ENCODE assay signal across 23 mouse cellular contexts in the genomic region with DNA sequence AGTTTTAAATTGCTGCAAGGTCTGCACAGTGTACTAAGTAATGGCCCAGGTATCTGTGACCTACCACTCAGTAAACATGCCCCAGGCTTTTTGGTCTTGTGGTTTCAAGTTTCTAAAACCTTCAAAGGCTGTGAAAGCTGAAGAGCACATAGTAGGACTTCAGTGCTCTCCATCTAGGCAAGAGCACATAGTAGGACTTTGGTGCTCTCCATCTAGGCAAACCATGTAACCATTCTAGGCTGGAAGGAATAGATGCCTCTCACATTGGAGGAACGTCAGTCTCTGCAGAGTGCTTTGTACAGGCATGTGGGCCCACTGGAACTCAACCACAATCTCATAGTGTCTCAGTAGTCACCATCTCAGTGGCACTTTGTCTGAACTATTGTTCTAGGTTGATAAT. TPM values are rescaled to one million over a fixed set of nuclear protein-coding genes. Genes with fewer than 3 reads are reported as not detected.
A peak's percentile ranks its signal among the peaks of the same experiment; 100 is the strongest.
DNase-seq lines count a peak whose midpoint lies in the region; ATAC-seq and TF ChIP-seq lines count a peak whose summit lies in the region.
"Had no signal": no experiment of that assay in that cellular context is flagged by ENCODE, and none has a peak within 500 bp of the region (broad histone marks: within the 10 kb centered on the region; RNA-seq: fewer than 3 reads in every experiment).

No protein-coding gene starts in this region.

- H3K4me3 ChIP-seq in CH12.LX (replicated peaks in 1 of 3; ENCODE audit: low read depth in 2 of 3, low read length in 2 of 3, poor library complexity in 1 of 3): no peak overlapping the region
- H3K4me3 ChIP-seq in intestine, embryonic 15.5 days (replicated peaks): no peak overlapping the region
- H3K4me3 ChIP-seq in kidney, embryonic 14.5 days (ENCODE audit: low read length): no peak overlapping the region
- H3K4me3 ChIP-seq in midbrain, embryonic 16.5 days (ENCODE audit: low read depth, low read length): no peak overlapping the region
- H3K4me3 ChIP-seq: embryonic facial prominence, embryonic 12.5 days; forebrain, embryonic 12.5 days; gastrocnemius, adult 2 months; heart, embryonic 12.5 days; hindbrain, embryonic 12.5 days had no signal

- DNase-seq in CD4-positive helper T cell, adult 2 months (ENCODE audit: low read depth, low spot score): peak; percentile 15
- DNase-seq in CH12.LX (ENCODE audit: extremely low read depth): no peak
- DNase-seq in naive thymus-derived CD4-positive, alpha-beta T cell, adult 2 months (ENCODE audit: low read depth): peak; percentile 41
- no peak for DNase-seq in embryo, embryonic 10.5 days (ENCODE audit: low spot score)
- DNase-seq in cerebellum, adult 9-11 months: no peak
- DNase-seq: adrenal gland, postnatal 25 days; B cell, adult 2 months; cerebellum, adult 2 months; cerebellum, postnatal 14 days; forebrain, postnatal 0 days; gastrocnemius, adult 2 months; gastrocnemius, postnatal 25 days; heart, postnatal 36 days had no signal

- H3K4me2 ChIP-seq in CH12.LX (ENCODE audit: insufficient read depth, low read depth, poor library complexity, severe bottlenecking): no peak overlapping the region
- H3K4me2 ChIP-seq in intestine, embryonic 15.5 days (replicated peaks): no peak overlapping the region
- H3K4me2 ChIP-seq in kidney, embryonic 14.5 days (replicated peaks; ENCODE audit: low read depth, low read length): no peak overlapping the region
- H3K4me2 ChIP-seq in midbrain, embryonic 16.5 days (ENCODE audit: low read length): no peak overlapping the region
- H3K4me2 ChIP-seq: embryonic facial prominence, embryonic 12.5 days; forebrain, embryonic 12.5 days; heart, embryonic 12.5 days; hindbrain, embryonic 12.5 days had no signal

- H3K79me2 ChIP-seq in CH12.LX (replicated peaks; ENCODE audit: control insufficient read depth, extremely low read depth, insufficient read depth, poor library complexity, severe bottlenecking): peaks cover under 1% of the 10 kb centered on the region

- H3K9me3 ChIP-seq in CH12.LX (replicated peaks; ENCODE audit: low read length): no peaks in the 10 kb centered on the region
- no peaks in the 10 kb centered on the region for H3K9me3 ChIP-seq in intestine, embryonic 15.5 days
- no peaks in the 10 kb centered on the region for H3K9me3 ChIP-seq in kidney, embryonic 14.5 days (ENCODE audit: control insufficient read depth, low read length)
- no peaks in the 10 kb centered on the region for H3K9me3 ChIP-seq in midbrain, embryonic 16.5 days (replicated peaks; ENCODE audit: control insufficient read depth, low read length, poor library complexity, severe bottlenecking)
- H3K9me3 ChIP-seq: embryonic facial prominence, embryonic 12.5 days; forebrain, embryonic 12.5 days; heart, embryonic 12.5 days; hindbrain, embryonic 12.5 days had no signal

- H3K36me3 ChIP-seq in CH12.LX (replicated peaks in 1 of 2; ENCODE audit: control insufficient read depth in 1 of 2, insufficient read depth in 1 of 2, low read length in 1 of 2): peaks cover 51 to 86% of the 10 kb centered on the region in 2 experiments
- peaks cover 21% of the 10 kb centered on the region for H3K36me3 ChIP-seq in intestine, embryonic 15.5 days
- H3K36me3 ChIP-seq in kidney, embryonic 14.5 days (ENCODE audit: control insufficient read depth, insufficient read depth, low read length): peaks cover 60% of the 10 kb centered on the region
- H3K36me3 ChIP-seq in midbrain, embryonic 16.5 days (ENCODE audit: control insufficient read depth, insufficient read depth, low read length): peaks cover 30% of the 10 kb centered on the region

- no peak for TF ChIP-seq RAD21 in CH12.LX (IDR thresholded peaks at IDR 0.05; ENCODE audit: low read depth, low read length)

- WGBS in intestine, embryonic 15.5 days: 82% methylated on average over 1 of the region's 1 CpGs
- 91% methylated on average over 1 of the region's 1 CpGs for WGBS in kidney, embryonic 14.5 days
- WGBS in midbrain, embryonic 16.5 days: 89% methylated on average over 1 of the region's 1 CpGs

- H3K4me1 ChIP-seq in CH12.LX (ENCODE audit: control insufficient read depth in 1 of 2, insufficient read depth in 2 of 2): peaks cover 16 to 27% of the 10 kb centered on the region in 2 experiments
- 0 out of 2 replicates have a peak, but pooled peaks cover 4% of the 10 kb centered on the region for H3K4me1 ChIP-seq in intestine, embryonic 15.5 days (replicated peaks)
- H3K4me1 ChIP-seq in kidney, embryonic 14.5 days (ENCODE audit: control insufficient read depth, insufficient read depth, low read length): no peaks in the 10 kb centered on the region
- no peaks in the 10 kb centered on the region for H3K4me1 ChIP-seq in midbrain, embryonic 16.5 days (ENCODE audit: control insufficient read depth, insufficient read depth, low read length)
- H3K4me1 ChIP-seq: embryonic facial prominence, embryonic 12.5 days; forebrain, embryonic 12.5 days; hindbrain, embryonic 12.5 days had no signal

- no peaks in the 10 kb centered on the region for H3K27me3 ChIP-seq in CH12.LX (replicated peaks)
- H3K27me3 ChIP-seq in intestine, embryonic 15.5 days (replicated peaks): no peaks in the 10 kb centered on the region
- H3K27me3 ChIP-seq in kidney, embryonic 14.5 days (ENCODE audit: control insufficient read depth, insufficient read depth, low read length): no peaks in the 10 kb centered on the region
- no peaks in the 10 kb centered on the region for H3K27me3 ChIP-seq in midbrain, embryonic 16.5 days (ENCODE audit: control insufficient read depth, insufficient read depth, low read depth, low read length)
- H3K27me3 ChIP-seq: embryonic facial prominence, embryonic 12.5 days; forebrain, embryonic 12.5 days; heart, embryonic 12.5 days; hindbrain, embryonic 12.5 days had no signal

- H3K9ac ChIP-seq in CH12.LX (ENCODE audit: insufficient read depth, low read depth): no peak overlapping the region
- no peak overlapping the region for H3K9ac ChIP-seq in intestine, embryonic 15.5 days
- H3K9ac ChIP-seq in kidney, embryonic 14.5 days (ENCODE audit: low read depth, low read length): no peak overlapping the region
- no peak overlapping the region for H3K9ac ChIP-seq in midbrain, embryonic 16.5 days (ENCODE audit: low read depth, low read length)
- H3K9ac ChIP-seq: embryonic facial prominence, embryonic 12.5 days; forebrain, embryonic 12.5 days; forebrain, postnatal 0 days; heart, embryonic 12.5 days; hindbrain, embryonic 12.5 days had no signal

- H3K27ac ChIP-seq in CH12.LX (ENCODE audit: insufficient read depth, low read depth): peak overlapping the region; percentile 15; the same call in 1 of the 2 replicates
- no peak overlapping the region for H3K27ac ChIP-seq in intestine, embryonic 15.5 days
- no peak overlapping the region for H3K27ac ChIP-seq in kidney, embryonic 14.5 days (ENCODE audit: low read depth, low read length)
- no peak overlapping the region for H3K27ac ChIP-seq in midbrain, embryonic 16.5 days (ENCODE audit: low read length)
- H3K27ac ChIP-seq: embryonic facial prominence, embryonic 12.5 days; forebrain, embryonic 12.5 days; hindbrain, embryonic 12.5 days; hindbrain, postnatal 0 days had no signal

- in situ Hi-C loops in CH12.LX (cut with MboI; ENCODE audit: low pct_ligation_motif_present, low pct_unique_long_range_greater_than_20kb, low sequenced_read_pairs): no loop called here

- dilution Hi-C loops in CH12.LX (cut with MboI; ENCODE audit: extremely low pct_ligation_motif_present, extremely low pct_unique_long_range_greater_than_20kb, low sequenced_read_pairs): no loop called here

- TF ChIP-seq CTCF in CH12.LX (conservative IDR thresholded peaks at IDR 0.05 in 1 of 2, IDR thresholded peaks at IDR 0.05 in 1 of 2; ENCODE audit: low read depth in 2 of 2, low read length in 2 of 2): no peak

- no peak for TF ChIP-seq POLR2A in CH12.LX (IDR thresholded peaks at IDR 0.05; ENCODE audit: low read depth, low read length)

- peak; percentile 6; the same call in 1 of the 2 replicates for ATAC-seq in intestine, embryonic 15.5 days
- ATAC-seq in kidney, embryonic 14.5 days (ENCODE audit: low FRiP score, low TSS enrichment): no peak
- no peak for ATAC-seq in midbrain, embryonic 16.5 days
- ATAC-seq: forebrain, postnatal 0 days; hindbrain, postnatal 0 days had no signal

- no peak for TF ChIP-seq EP300 in CH12.LX (IDR thresholded peaks at IDR 0.05; ENCODE audit: low read length)

TF ChIP-seq in CH12.LX, 34 proteins besides CTCF, POLR2A, EP300 and RAD21 (continues in another document):
- TF ChIP-seq MEF2A (IDR thresholded peaks at IDR 0.05; ENCODE audit: borderline replicate concordance, low read depth, low read length) (no peak), MAZ (IDR thresholded peaks at IDR 0.05; ENCODE audit: low read depth, low read length) (no peak), USF1 (IDR thresholded peaks at IDR 0.05; ENCODE audit: low read depth, low read length) (no peak), ZKSCAN1 (IDR thresholded peaks at IDR 0.05; ENCODE audit: borderline replicate concordance, low read depth, low read length) (peak; percentile 98), SMC3 (IDR thresholded peaks at IDR 0.05; ENCODE audit: low read depth, low read length) (no peak), ZC3H11A (IDR thresholded peaks at IDR 0.05; ENCODE audit: low read depth, low read length) (no peak), MAX (IDR thresholded peaks at IDR 0.05; ENCODE audit: low read length) (no peak), JUND (conservative IDR thresholded peaks at IDR 0.05; ENCODE audit: low read depth, low read length) (no peak; the same call in 1 of the 2 replicates), IRF4 (IDR thresholded peaks at IDR 0.05; ENCODE audit: low read depth, low read length) (no peak), USF2 (conservative IDR thresholded peaks at IDR 0.05; ENCODE audit: low read depth, low read length) (no peak), RCOR1 (conservative IDR thresholded peaks at IDR 0.05; ENCODE audit: low read depth, low read length) (no peak), KAT2A (IDR thresholded peaks at IDR 0.05; ENCODE audit: insufficient replicate concordance, low read length) (no peak), HCFC1 (IDR thresholded peaks at IDR 0.05; ENCODE audit: low read depth, low read length) (no peak)

RNA-seq across cellular contexts. Expression of a gene that starts 8.4 kb away (rescaled TPM):
- 1.4 and 2.3 TPM in 2 replicates for total RNA-seq in CH12.LX (2012; rRNA removed)
- total RNA-seq in CH12.LX (2014; rRNA removed): 1.4 and 2.4 TPM in 2 replicates
- polyA plus RNA-seq in CH12.LX (2012; ENCODE audit: insufficient read length, low read depth): 0.93 and 1.1 TPM in 2 replicates
- 15.7 and 15.9 TPM in 2 replicates for polyA plus RNA-seq in intestine, embryonic 15.5 days (2015; fragmentation: Nextera tagmentation; extraction: Ambion mirVana)
- polyA plus RNA-seq in kidney, embryonic 14.5 days (2014; fragmentation: Nextera tagmentation; extraction: Ambion mirVana): 1.3 and 1.9 TPM in 2 replicates
- 0.98 and 1.1 TPM in 2 replicates for polyA plus RNA-seq in midbrain, embryonic 16.5 days (2015; fragmentation: Nextera tagmentation; extraction: Ambion mirVana)
- total RNA-seq: common myeloid progenitor, adult 5-6 weeks; granulocyte monocyte progenitor cell, adult 5-6 weeks had no signal

RNA-seq across cellular contexts. Expression of a gene that starts 21.7 kb away (rescaled TPM):
- 48.3 and 64.5 TPM in 2 replicates for total RNA-seq in CH12.LX (2012; rRNA removed)
- 71.1 and 76.5 TPM in 2 replicates for total RNA-seq in CH12.LX (2014; rRNA removed)
- 369 and 388 TPM in 2 replicates for polyA plus RNA-seq in CH12.LX (2012; ENCODE audit: insufficient read length, low read depth)
- polyA plus RNA-seq in intestine, embryonic 15.5 days (2015; fragmentation: Nextera tagmentation; extraction: Ambion mirVana): 589 and 626 TPM in 2 replicates
- 573 and 762 TPM in 2 replicates for polyA plus RNA-seq in kidney, embryonic 14.5 days (2014; fragmentation: Nextera tagmentation; extraction: Ambion mirVana)
- polyA plus RNA-seq in midbrain, embryonic 16.5 days (2015; fragmentation: Nextera tagmentation; extraction: Ambion mirVana): 568 and 608 TPM in 2 replicates

Comparison
In these comparisons a context has a peak if more than half of its experiments do, and no peak if none do; other contexts are left out.
1. DNase-seq: peak in CD4-positive helper T cell, adult 2 months (single experiment) and naive thymus-derived CD4-positive, alpha-beta T cell, adult 2 months (single experiment); none in CH12.LX (single experiment), embryo, embryonic 10.5 days (single experiment) and cerebellum, adult 9-11 months (single experiment).